ENCODE assay signal across 17 mouse cellular contexts in genomic region chr13:32553136-32553535, GRCm38 (mm10).
DNase-seq lines count a peak whose midpoint lies in the region; ATAC-seq and TF ChIP-seq lines count a peak whose summit lies in the region.
"Had no signal": no experiment of that assay in that cellular context is flagged by ENCODE, and none has a peak within 500 bp of the region (broad histone marks: within the 10 kb centered on the region; RNA-seq: fewer than 3 reads in every experiment).

No protein-coding gene starts in this region.

- WGBS in kidney, postnatal 0 days, result 30% methylated on average over 4 of the region's 4 CpGs
- 41% methylated on average over 4 of the region's 4 CpGs for WGBS in lung, embryonic 16.5 days
- WGBS in intestine, embryonic 15.5 days, result 47% methylated on average over 4 of the region's 4 CpGs

- no peak overlapping the region for H3K27ac ChIP-seq in kidney, postnatal 0 days
- H3K27ac ChIP-seq in lung, embryonic 16.5 days (ENCODE audit: low read length), result peak overlapping the region; percentile 80; the same call in 1 of the 2 replicates
- H3K27ac ChIP-seq in intestine, embryonic 15.5 days, result no peak overlapping the region
- H3K27ac ChIP-seq: forebrain, embryonic 12.5 days; layer of hippocampus, adult 2 months; limb, embryonic 15.5 days had no signal

- no peaks in the 10 kb centered on the region for H3K4me1 ChIP-seq in kidney, postnatal 0 days (replicated peaks; ENCODE audit: insufficient read depth, low read length)
- no peaks in the 10 kb centered on the region for H3K4me1 ChIP-seq in lung, embryonic 16.5 days (replicated peaks; ENCODE audit: control insufficient read depth, insufficient read depth, low read length)
- H3K4me1 ChIP-seq in intestine, embryonic 15.5 days (replicated peaks), result no peaks in the 10 kb centered on the region
- H3K4me1 ChIP-seq: forebrain, embryonic 12.5 days; limb, embryonic 15.5 days had no signal

- H3K4me3 ChIP-seq in kidney, postnatal 0 days (replicated peaks; ENCODE audit: low read depth, low read length), result no peak overlapping the region
- H3K4me3 ChIP-seq in lung, embryonic 16.5 days (ENCODE audit: low read length), result no peak overlapping the region
- H3K4me3 ChIP-seq in intestine, embryonic 15.5 days (replicated peaks), result no peak overlapping the region
- H3K4me3 ChIP-seq: forebrain, embryonic 12.5 days; layer of hippocampus, adult 2 months; limb, embryonic 15.5 days had no signal

- no peaks in the 10 kb centered on the region for H3K36me3 ChIP-seq in kidney, postnatal 0 days (ENCODE audit: insufficient read depth, low read length)
- H3K36me3 ChIP-seq in lung, embryonic 16.5 days (ENCODE audit: control insufficient read depth, insufficient read depth, low read length), result no peaks in the 10 kb centered on the region
- no peaks in the 10 kb centered on the region for H3K36me3 ChIP-seq in intestine, embryonic 15.5 days
- H3K36me3 ChIP-seq: forebrain, embryonic 12.5 days; limb, embryonic 15.5 days had no signal

- peak; percentile 6 for DNase-seq in embryo, embryonic 11 days
- no peak for DNase-seq in embryo, embryonic 10 days (ENCODE audit: low spot score)
- peak; percentile 46 for DNase-seq in adipocyte (ENCODE audit: low spot score)
- DNase-seq in kidney, postnatal 0 days (ENCODE audit: low spot score), result peak; percentile 79
- DNase-seq in urinary bladder, postnatal 10 days (ENCODE audit: low spot score), result no peak
- no peak for DNase-seq in left cerebral cortex, adult 9 months (ENCODE audit: low spot score in 2 of 2)
- DNase-seq: adrenal gland, adult 8-10 months; cerebellum, adult 9-10 months; gastrocnemius, postnatal 36 days; liver, postnatal 0 days; retina, postnatal 1 day had no signal

- TF ChIP-seq CTCF in kidney, postnatal 0 days (IDR thresholded peaks at IDR 0.05; ENCODE audit: low read depth), result no peak

- no peak for ATAC-seq in kidney, postnatal 0 days (replicated peaks; ENCODE audit: low FRiP score, low read depth)
- ATAC-seq in lung, embryonic 16.5 days (ENCODE audit: low read depth), result peak; percentile 93
- ATAC-seq in intestine, embryonic 15.5 days, result no peak
- ATAC-seq: liver, postnatal 0 days; midbrain, embryonic 16.5 days had no signal

- no peaks in the 10 kb centered on the region for H3K9me3 ChIP-seq in kidney, postnatal 0 days (replicated peaks; ENCODE audit: low read length)
- H3K9me3 ChIP-seq in lung, embryonic 16.5 days (ENCODE audit: control insufficient read depth, low read length), result no peaks in the 10 kb centered on the region
- H3K9me3 ChIP-seq in intestine, embryonic 15.5 days, result no peaks in the 10 kb centered on the region
- H3K9me3 ChIP-seq: forebrain, embryonic 12.5 days; limb, embryonic 15.5 days had no signal

- H3K9ac ChIP-seq in kidney, postnatal 0 days (ENCODE audit: low read depth, low read length), result no peak overlapping the region
- no peak overlapping the region for H3K9ac ChIP-seq in lung, embryonic 16.5 days (ENCODE audit: low read length)
- H3K9ac ChIP-seq in intestine, embryonic 15.5 days, result no peak overlapping the region
- H3K9ac ChIP-seq: forebrain, embryonic 12.5 days; limb, embryonic 15.5 days; liver, postnatal 0 days had no signal

- no peaks in the 10 kb centered on the region for H3K27me3 ChIP-seq in kidney, postnatal 0 days (ENCODE audit: insufficient read depth, low read length)
- no peaks in the 10 kb centered on the region for H3K27me3 ChIP-seq in lung, embryonic 16.5 days (ENCODE audit: control insufficient read depth, insufficient read depth, low read depth, low read length)
- no peaks in the 10 kb centered on the region for H3K27me3 ChIP-seq in intestine, embryonic 15.5 days (replicated peaks)
- H3K27me3 ChIP-seq: forebrain, embryonic 12.5 days; limb, embryonic 15.5 days had no signal

- no peak overlapping the region for H3K4me2 ChIP-seq in kidney, postnatal 0 days (ENCODE audit: low read length)
- no peak overlapping the region for H3K4me2 ChIP-seq in lung, embryonic 16.5 days (ENCODE audit: low read depth, low read length)
- H3K4me2 ChIP-seq in intestine, embryonic 15.5 days (replicated peaks), result no peak overlapping the region
- H3K4me2 ChIP-seq: forebrain, embryonic 12.5 days; limb, embryonic 15.5 days had no signal

Comparison
In these comparisons a context has a peak if more than half of its experiments do, and no peak if none do; other contexts are left out.
1. DNase-seq: peak in embryo, embryonic 11 days (single experiment), adipocyte (single experiment) and kidney, postnatal 0 days (single experiment); none in embryo, embryonic 10 days (single experiment), urinary bladder, postnatal 10 days (single experiment) and left cerebral cortex, adult 9 months (0 of 2).